Mouse (Mus musculus) left cerebral cortex, adult 9 months (tissue): ENCODE data around the gene Rere.

Source experiments
- DNase-seq, 2 experiments: peaks; one replicate each; pipeline ENCODE4 v3.0.0; 2022; ENCODE audit warnings: low spot score in 2 of 2

The Rere gene

GRCm38 (mm10) chr4:150346651-150347386 is 65.4 kb downstream of the Rere start:
- no peak for DNase-seq

- DNase-seq, result no peak
These were observed 65.9 kb downstream of the Rere start for GRCm38 (mm10) chr4:150347387-150347672.

GRCm38 (mm10) chr4:150349680-150350101 is 68.2 kb downstream of the Rere start:
- no peak for DNase-seq

- DNase-seq, result no peak
These were observed 70.1 kb downstream of the Rere start for GRCm38 (mm10) chr4:150351419-150352075.

- DNase-seq, result no peak
These were observed 71.3 kb downstream of the Rere start for GRCm38 (mm10) chr4:150352736-150353135.

- DNase-seq, result no peak
These were observed 72.0 kb downstream of the Rere start for GRCm38 (mm10) chr4:150353376-150353900.

- no peak for DNase-seq
These were observed 74.4 kb downstream of the Rere start for GRCm38 (mm10) chr4:150355801-150356200.

GRCm38 (mm10) chr4:150361986-150362691 is 80.7 kb downstream of the Rere start:
- DNase-seq, result no peak

GRCm38 (mm10) chr4:150362858-150363257 is 81.4 kb downstream of the Rere start:
- DNase-seq, result no peak

GRCm38 (mm10) chr4:150364786-150365185 is 83.3 kb downstream of the Rere start:
- DNase-seq, result no peak

- no peak for DNase-seq
These were observed 85.2 kb downstream of the Rere start for GRCm38 (mm10) chr4:150366510-150367208.

GRCm38 (mm10) chr4:150371580-150372380 is 90.3 kb downstream of the Rere start:
- peak in 1 of 2 experiments; percentile 57 for DNase-seq

GRCm38 (mm10) chr4:150372631-150373041 is 91.2 kb downstream of the Rere start:
- DNase-seq, result no peak

- DNase-seq, result peak in 1 of 2 experiments; percentile 30
These were observed 92.0 kb downstream of the Rere start for GRCm38 (mm10) chr4:150373111-150374109.

- DNase-seq, result no peak
These were observed 93.4 kb downstream of the Rere start for GRCm38 (mm10) chr4:150374651-150375447.

- no peak for DNase-seq
These were observed 94.0 kb downstream of the Rere start for GRCm38 (mm10) chr4:150375448-150375935.

- DNase-seq, result no peak
These were observed 97.9 kb downstream of the Rere start for GRCm38 (mm10) chr4:150379313-150379712.

- no peak for DNase-seq
These were observed 98.3 kb downstream of the Rere start for GRCm38 (mm10) chr4:150379772-150380171.

- no peak for DNase-seq
These were observed 98.8 kb downstream of the Rere start for GRCm38 (mm10) chr4:150380273-150380672.
